Mouse (Mus musculus) megakaryocyte-erythroid progenitor cell, adult 5-6 weeks (primary cell): ENCODE results near the gene Samd4. TPM values are rescaled to one million over a fixed set of nuclear protein-coding genes. Genes with fewer than 3 reads are reported as not detected.
"Not testable (repeated sequence)": the region's sequence is repeated elsewhere in the genome, so short reads cannot be mapped to it uniquely, and the experiment has no call there.

Experiments used
- ATAC-seq: replicated peaks from 2 replicates; pipeline ENCODE4 v1.8.0; 2016; ENCODE audit warnings: mild to moderate bottlenecking, inconsistent platforms; ENCODE audit not compliant: severe bottlenecking, poor library complexity, low FRiP score, low TSS enrichment
- total RNA-seq, 2 experiments: library from RNA; stranded (forward) in 1 of 2; stranded (reverse) in 1 of 2; fragments of 200-1000, 215-1000 nt in 1 of 2; fragments of >200 nt in 1 of 2; fragmentation: Nextera tagmentation in 1 of 2; gene quantifications; 2 replicates each; pipeline ENCODE4 v1.2.3; 2014 to 2017

Samd4 gene
- total RNA-seq, 2 experiments from 2014 or later = 0.07 to 0.61 TPM

DNA sequence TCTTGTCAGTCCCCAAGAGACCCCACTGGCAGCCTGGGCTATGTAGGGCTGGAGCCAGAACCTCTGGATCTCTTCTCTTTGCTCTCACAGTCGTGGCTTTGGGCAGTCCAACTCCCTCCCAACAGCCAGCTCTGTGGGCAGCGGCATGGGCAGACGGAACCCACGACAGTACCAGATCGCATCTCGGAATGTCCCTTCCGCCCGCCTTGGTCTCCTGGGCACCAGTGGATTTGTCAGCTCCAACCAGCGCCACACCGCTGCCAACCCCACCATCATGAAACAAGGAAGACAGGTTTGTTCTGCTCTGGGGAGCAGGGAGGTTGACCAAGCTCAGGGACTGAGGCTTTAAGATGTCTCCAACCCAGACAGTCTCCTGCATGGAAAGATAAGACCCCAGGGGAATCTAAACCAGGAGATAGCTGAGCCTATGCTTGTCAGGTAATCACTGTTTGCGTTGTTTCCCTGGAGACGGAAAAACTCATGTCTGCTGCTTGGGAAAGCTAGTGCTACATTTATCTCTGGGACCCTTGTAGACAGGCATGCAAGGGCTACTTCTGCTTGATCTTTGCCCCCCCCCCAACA lies 205.1 kb downstream of the Samd4 start:
- ATAC-seq = peak; percentile 56

DNA sequence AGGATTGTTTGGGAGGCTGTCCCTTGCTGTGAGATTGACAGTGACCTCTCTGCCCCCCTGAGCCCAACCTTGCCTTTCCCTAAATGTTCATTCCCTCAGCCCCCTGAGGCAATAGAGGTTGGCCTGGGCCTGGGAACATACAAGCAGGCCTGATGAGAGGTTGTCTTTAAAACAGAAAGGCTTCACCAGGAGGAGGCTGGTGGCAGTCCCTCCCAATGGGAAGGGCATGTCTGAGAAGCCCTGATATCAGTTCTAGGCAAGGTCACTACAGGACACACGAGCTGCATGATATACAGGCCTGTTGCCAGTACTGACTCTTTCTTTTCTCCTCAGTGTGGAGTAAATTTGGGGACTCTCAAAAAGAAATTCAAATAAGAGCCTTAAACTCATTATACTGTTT lies 205.7 kb downstream of the Samd4 start:
- peak; percentile 79 for ATAC-seq

- no peak for ATAC-seq
These were observed 206.5 kb downstream of the Samd4 start for GRCm38 (mm10) chr14:47089153-47089552.

- ATAC-seq = no peak
These were observed 209.3 kb downstream of the Samd4 start for GRCm38 (mm10) chr14:47091908-47092307.

- ATAC-seq = no peak
These were observed 210.7 kb downstream of the Samd4 start for GRCm38 (mm10) chr14:47093355-47093792.

DNA sequence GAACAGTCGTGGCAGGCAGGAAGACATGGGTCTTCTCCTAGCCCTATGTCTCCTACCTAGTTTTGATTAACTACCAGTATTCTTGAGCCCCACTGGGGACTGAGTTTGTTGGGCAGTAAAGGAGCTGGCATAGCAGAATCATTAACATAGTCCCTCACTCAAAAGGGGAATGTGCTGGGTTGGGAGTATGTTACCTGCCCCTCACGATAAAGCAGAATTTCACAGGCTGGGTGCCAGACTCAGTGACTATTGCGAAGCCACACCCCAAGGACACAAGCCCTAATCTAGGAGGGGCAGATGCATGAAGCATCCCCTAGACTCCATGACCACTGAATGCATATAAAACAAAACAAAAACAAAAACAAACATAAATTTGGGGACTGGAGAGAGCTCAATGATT lies 212.4 kb downstream of the Samd4 start:
- peak; percentile 88 for ATAC-seq

DNA sequence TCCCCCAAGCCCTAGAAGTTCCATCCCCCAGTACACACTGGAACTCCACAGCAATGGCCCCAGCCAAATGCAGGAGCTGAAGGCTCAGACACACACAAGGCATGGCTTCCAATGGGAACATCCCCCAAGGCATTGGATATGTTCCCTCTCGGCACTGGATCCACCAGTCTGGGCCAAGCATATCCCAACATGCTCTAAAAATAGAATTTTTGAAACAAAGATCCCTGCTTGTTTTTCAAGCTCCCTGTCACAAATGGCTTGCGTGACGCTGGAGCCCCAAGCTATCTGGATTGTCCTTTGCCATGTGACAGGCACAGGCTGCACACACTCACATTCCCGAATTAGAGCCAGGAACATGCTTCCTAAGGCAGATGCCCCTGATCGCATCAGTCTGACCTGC lies 213.7 kb downstream of the Samd4 start:
- ATAC-seq = no peak

DNA sequence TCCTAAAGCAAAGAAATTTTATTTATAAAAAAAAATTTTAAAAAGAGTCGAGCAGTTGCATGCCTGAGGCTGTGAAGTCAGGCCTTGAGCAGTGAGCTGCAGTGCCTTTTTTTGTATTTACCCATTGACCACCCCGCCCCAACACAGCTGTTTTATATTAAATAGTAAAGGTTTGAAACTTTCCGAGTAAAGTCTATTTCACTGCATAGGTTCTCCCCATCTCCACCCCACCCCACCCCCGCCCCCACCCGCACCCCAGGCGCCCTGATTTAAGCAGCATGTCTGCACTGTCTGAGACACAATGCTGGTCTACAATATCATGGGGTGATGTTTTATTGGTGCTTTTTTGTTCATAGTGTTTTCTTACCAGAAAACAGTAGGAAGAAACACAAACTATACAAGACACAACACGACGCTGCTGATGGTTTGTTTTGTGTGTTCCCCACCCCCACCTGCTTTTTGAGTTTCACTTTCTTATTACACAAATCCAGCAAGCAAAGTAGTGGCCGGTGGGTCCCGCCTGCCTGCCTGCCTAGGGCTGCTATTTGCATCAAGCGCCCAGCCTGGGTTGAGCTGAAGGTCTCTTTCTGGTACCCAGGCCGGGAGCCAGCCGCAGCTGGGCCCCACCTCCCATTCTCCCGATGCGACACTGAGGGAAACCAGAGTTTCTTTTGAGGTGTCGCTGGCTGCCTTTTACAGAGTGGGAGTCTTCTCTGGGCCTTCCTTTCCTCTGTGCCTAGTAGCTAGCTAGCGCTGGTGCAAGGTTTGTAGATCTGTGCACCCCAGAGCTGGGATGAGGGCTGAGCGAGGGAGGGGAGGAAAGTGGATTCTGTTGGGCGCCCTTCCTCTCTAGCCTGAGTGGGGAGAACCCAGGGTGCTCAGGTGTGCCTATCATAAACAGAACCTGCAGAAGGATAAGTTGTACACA lies 221.9 kb downstream of the Samd4 start:
- 0 out of 2 replicates have a peak, but pooled peaks have one; percentile 31 for ATAC-seq

GRCm38 (mm10) chr14:47105174-47105557 lies 222.5 kb downstream of the Samd4 start:
- no peak for ATAC-seq

DNA sequence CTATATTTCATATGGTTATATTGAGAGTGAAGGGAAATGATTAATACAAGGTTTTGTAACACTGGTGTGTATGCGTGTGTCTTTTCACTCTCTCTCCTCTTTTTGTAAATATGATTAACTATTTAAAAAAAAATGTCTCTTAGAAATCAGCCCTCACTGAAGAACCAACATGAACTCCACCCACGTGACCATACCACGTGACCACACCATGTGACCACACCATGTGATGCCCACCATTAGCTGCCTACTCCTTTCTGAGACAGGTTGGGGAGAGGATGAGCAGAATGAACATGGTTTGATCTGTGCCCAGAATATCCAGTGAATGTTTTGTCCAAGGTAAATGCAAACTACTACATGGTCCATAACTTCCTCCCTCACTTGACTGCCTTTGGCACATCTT lies 223.1 kb downstream of the Samd4 start:
- no peak for ATAC-seq

DNA sequence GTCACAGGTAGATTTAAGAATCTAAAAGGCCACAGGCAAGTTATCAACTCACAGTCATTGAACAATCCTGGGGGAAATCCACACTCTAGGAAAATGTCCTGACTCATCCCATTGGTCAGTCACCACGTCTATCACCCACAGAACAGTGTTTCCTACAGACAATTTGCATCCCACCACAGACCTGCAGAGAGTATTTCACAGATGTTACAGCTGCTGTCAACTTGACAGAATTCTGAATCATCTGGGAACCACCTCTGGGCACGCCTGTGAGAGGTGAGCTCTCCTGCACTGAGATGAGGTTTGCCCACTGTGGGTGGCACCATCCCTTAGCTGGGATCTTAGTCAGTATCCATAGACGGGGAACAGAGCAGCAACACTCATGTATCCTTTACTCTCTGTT lies 224.8 kb downstream of the Samd4 start:
- no peak for ATAC-seq

DNA sequence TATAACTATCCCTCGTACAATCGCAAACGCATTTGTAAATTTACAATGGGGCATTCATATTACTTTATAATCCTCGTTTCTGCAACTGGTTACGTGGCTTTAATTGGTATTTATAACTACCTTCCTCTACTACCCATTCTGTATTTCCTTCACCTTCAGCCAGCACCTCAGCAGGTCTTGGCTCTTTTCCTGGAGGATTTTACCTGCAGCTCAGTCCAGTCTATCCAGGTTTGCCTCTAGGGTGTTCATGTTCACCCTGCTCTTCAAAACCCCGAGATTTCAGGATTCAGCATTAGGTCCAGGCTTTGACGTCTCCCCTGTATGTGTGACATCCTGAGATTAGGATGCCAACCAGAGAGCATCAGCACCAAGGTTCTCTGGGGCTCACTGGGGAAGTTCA lies 227.7 kb downstream of the Samd4 start:
- ATAC-seq = not testable (repeated sequence)

DNA sequence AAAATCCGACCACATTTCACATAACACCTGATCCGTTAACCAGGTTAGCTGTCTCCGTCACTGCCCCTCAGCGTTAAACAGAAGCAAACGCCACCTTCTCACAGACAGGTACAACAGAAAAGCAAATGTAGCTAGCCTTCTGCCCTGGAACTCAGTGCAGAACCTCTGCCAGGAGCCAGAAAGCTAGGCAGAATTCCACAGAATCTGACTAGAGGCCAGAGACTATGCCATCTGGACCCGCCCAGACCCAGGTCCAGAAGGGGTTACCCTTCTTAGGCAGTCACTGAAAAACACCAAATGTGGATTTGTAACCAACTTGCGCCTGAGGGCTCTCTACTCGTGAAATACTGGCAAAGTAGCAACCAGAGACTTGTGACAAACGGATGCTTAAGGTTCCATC lies 228.7 kb downstream of the Samd4 start:
- no peak for ATAC-seq

DNA sequence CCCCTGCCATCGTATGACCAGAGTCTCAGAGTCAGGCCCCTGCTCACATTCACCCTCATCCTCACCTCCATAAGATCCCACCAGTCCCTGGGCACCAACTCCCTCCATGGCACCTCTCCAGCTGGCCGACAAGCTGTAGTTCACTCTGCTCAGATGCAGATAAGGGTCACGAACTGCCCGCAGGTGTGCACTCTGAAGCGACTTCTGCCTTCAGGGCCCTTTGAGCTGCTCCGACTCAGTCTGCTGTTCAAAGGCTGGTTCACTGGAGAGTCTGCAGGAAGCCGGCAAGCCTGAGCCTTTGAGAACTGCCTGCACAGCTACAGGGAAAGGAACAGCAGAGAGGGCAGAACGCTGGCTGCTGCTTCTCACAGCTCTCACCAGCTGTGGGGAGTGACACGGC lies 232.5 kb downstream of the Samd4 start:
- ATAC-seq = peak; percentile 34

GRCm38 (mm10) chr14:47116062-47116762 lies 233.6 kb downstream of the Samd4 start:
- ATAC-seq = peak; percentile 96

- ATAC-seq = no peak
These were observed 234.9 kb downstream of the Samd4 start for GRCm38 (mm10) chr14:47117522-47117921.

GRCm38 (mm10) chr14:47127987-47128386 lies 245.3 kb downstream of the Samd4 start:
- ATAC-seq = no peak

DNA sequence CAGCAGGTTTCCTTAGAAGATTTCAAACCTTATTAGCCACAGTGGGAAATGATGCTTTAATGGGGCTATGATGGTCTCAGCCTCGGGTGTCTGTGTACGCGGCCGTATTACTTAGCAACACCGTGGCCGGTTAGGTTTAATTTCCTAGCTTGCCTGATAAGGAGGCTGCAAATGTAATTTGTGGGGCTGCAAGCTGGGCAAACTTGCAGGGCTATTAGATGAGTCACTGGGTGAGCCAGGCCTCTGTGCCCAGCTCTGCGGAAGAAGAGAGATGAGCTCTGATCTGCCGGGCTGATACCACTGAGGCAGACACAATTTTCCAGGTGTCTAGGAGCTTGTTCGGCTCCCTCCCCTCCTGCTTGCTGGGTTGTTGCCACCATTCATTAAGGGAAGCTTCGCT lies 251.3 kb downstream of the Samd4 start:
- no peak for ATAC-seq

DNA sequence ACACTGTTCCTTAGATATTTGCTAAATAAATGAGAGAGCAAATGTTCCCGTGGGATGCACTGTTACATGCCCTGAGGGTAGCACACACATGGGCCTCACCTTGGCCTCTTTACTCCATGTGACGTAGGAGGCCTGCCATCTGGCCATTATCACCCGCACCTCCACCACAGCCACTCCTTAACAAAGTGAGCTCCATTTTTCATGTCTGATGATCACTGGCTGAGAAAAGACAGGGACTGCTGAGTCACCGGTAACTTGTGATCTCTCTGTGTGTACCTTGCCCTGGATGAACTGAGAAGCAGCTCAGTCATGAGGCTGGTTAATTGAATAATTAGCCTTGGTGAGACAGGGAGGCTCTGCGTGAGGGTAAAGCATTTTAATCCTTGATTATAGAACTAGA lies 254.0 kb downstream of the Samd4 start:
- peak; percentile 79 for ATAC-seq

DNA sequence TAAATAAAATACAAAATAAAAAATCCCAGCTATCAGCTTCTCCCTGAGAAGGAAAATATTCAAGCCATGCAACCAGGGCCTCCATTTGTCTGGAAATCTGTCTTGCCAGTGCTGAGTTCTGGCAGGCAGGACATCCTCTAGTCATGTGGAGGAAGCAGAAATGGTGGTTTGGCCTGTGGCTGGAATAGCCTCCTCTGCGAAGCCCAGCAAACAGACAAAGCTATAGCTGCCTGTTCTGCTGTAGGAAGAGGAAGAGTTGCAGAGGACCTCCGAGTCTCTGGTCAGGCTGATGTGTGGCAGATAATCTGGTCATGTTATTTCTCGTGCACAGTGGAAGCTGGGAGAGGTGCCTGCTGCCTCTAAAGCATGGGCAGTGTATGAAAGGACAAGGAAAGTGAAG lies 256.2 kb downstream of the Samd4 start:
- ATAC-seq = no peak
